Mouse (Mus musculus) left cerebral cortex, adult 18-20 months (tissue): ENCODE measurements around the gene Dlx4. TPM values are rescaled to one million over a fixed set of nuclear protein-coding genes. Genes with fewer than 3 reads are reported as not detected.
A peak's percentile ranks its signal among the peaks of the same experiment; 100 is the strongest.

Experiments
- DNase-seq, 2 experiments: peaks; one replicate each; pipeline ENCODE4 v3.0.0; 2021 to 2022; ENCODE audit warnings: low spot score in 2 of 2, mixed read lengths in 1 of 2
- long read RNA-seq, 2 experiments: library from polyadenylated mRNA; stranded (forward); transcript quantifications; one replicate each; pipeline ENCODE4 v2.0.0; 2021
- total RNA-seq, 2 experiments: library from RNA; stranded (reverse); gene quantifications; 2 replicates each; pipeline ENCODE4 v1.2.3; 2021

Gene Dlx4
- total RNA-seq: under 1 TPM; 0.19 to 0.21 TPM
- long read RNA-seq, experiment 1, partial matches to known transcripts: 0 of 1 reads
- long read RNA-seq, experiment 1, other reads (novel, unspliced or antisense): 0 of 1 reads
- long read RNA-seq, experiment 2, partial matches to known transcripts: 0 of 1 reads
- long read RNA-seq, experiment 2, other reads (novel, unspliced or antisense): 1 of 1 reads

GRCm38 (mm10) chr11:95145851-95146403 lies at the start of gene Dlx4:
Gene Dlx4 (minus strand): TSS chr11:95146263.
- peak in 1 of 2 experiments; percentile 8 for DNase-seq

GRCm38 (mm10) chr11:95189863-95190262 lies 43.8 kb upstream of the Dlx4 start:
- DNase-seq: no peak

GRCm38 (mm10) chr11:95186826-95187225 lies 40.8 kb upstream of the Dlx4 start:
- DNase-seq: no peak

GRCm38 (mm10) chr11:95185700-95186099 lies 39.6 kb upstream of the Dlx4 start:
- no peak for DNase-seq

- DNase-seq: no peak
Measured at GRCm38 (mm10) chr11:95184561-95184960, 38.5 kb upstream of the Dlx4 start.

GRCm38 (mm10) chr11:95179311-95179710 lies 33.2 kb upstream of the Dlx4 start:
- no peak for DNase-seq

GRCm38 (mm10) chr11:95165857-95166256 lies 19.8 kb upstream of the Dlx4 start:
- DNase-seq: no peak

- no peak for DNase-seq
Measured at GRCm38 (mm10) chr11:95161708-95162107, 15.6 kb upstream of the Dlx4 start.

- no peak for DNase-seq
Measured at GRCm38 (mm10) chr11:95160693-95161092, 14.6 kb upstream of the Dlx4 start.

GRCm38 (mm10) chr11:95159763-95160371 lies 13.8 kb upstream of the Dlx4 start:
- DNase-seq: no peak

- no peak for DNase-seq
Measured at GRCm38 (mm10) chr11:95157872-95158271, 11.8 kb upstream of the Dlx4 start.

- no peak for DNase-seq
Measured at GRCm38 (mm10) chr11:95157356-95157755, 11.3 kb upstream of the Dlx4 start.

GRCm38 (mm10) chr11:95155511-95155910 lies 9.4 kb upstream of the Dlx4 start:
- DNase-seq: no peak

GRCm38 (mm10) chr11:95153681-95154080 lies 7.6 kb upstream of the Dlx4 start:
- DNase-seq: no peak

GRCm38 (mm10) chr11:95153116-95153515 lies 7.1 kb upstream of the Dlx4 start:
- DNase-seq: no peak

- no peak for DNase-seq
Measured at GRCm38 (mm10) chr11:95150269-95151049, 4.4 kb upstream of the Dlx4 start.

- no peak for DNase-seq
Measured at GRCm38 (mm10) chr11:95149462-95150268, 3.6 kb upstream of the Dlx4 start.

GRCm38 (mm10) chr11:95148754-95149153 lies 2.7 kb upstream of the Dlx4 start:
- DNase-seq: no peak

GRCm38 (mm10) chr11:95144946-95145483 lies 1.0 kb downstream of the Dlx4 start:
- DNase-seq: no peak

GRCm38 (mm10) chr11:95144091-95144945 lies 1.7 kb downstream of the Dlx4 start:
- no peak for DNase-seq
